Mouse (Mus musculus) intestine, embryonic 16.5 days (tissue): ENCODE measurements around the gene Nrcam. TPM values are rescaled to one million over a fixed set of nuclear protein-coding genes. Genes with fewer than 3 reads are reported as not detected.
"Not testable (repeated sequence)": the region's sequence is repeated elsewhere in the genome, so short reads cannot be mapped to it uniquely, and the experiment has no call there.

Experiments used
- ATAC-seq: fragments of 200-750 bp; cut with Nextera tagmentation; 2 replicates; pipeline ENCODE4 v1.8.0; 2017; ENCODE audit warnings: moderate TSS enrichment, moderate library complexity
- H3K27ac ChIP-seq: fragments of 300-500 bp; sonication (generic); 2 replicates; pipeline ENCODE4 v1.5.1; 2014; ENCODE audit warnings: mild to moderate bottlenecking, low read length
- H3K27me3 ChIP-seq: fragments of 300-500 bp; sonication (generic); replicated peaks from 2 replicates; pipeline ENCODE4 v1.6.1; 2014; ENCODE audit warnings: low read length, control low read depth, mixed read lengths; ENCODE audit not compliant: control insufficient read depth, insufficient read depth
- H3K36me3 ChIP-seq: fragments of 300-500 bp; sonication (generic); 2 replicates; pipeline ENCODE4 v1.6.1; 2014; ENCODE audit warnings: low read length, control low read depth; ENCODE audit not compliant: control insufficient read depth, insufficient read depth
- H3K4me1 ChIP-seq: fragments of 300-500 bp; sonication (generic); 2 replicates; pipeline ENCODE4 v1.6.1; 2014; ENCODE audit warnings: low read length, control low read depth, mixed read lengths; ENCODE audit not compliant: control insufficient read depth, insufficient read depth
- H3K4me2 ChIP-seq: fragments of 300-500 bp; sonication (generic); 2 replicates; pipeline ENCODE4 v1.6.1; 2014; ENCODE audit warnings: low read depth, low read length, control low read depth
- H3K4me3 ChIP-seq: fragments of 300-500 bp; sonication (generic); 2 replicates; pipeline ENCODE4 v1.5.1; 2014; ENCODE audit warnings: mild to moderate bottlenecking, low read length
- H3K9ac ChIP-seq: fragments of 300-500 bp; sonication (generic); 2 replicates; pipeline ENCODE4 v1.6.1; 2014; ENCODE audit warnings: low read depth, low read length
- H3K9me3 ChIP-seq: fragments of 300-500 bp; sonication (generic); 2 replicates; pipeline ENCODE4 v1.6.1; 2016; ENCODE audit warnings: low read length, control low read depth; ENCODE audit not compliant: control insufficient read depth
- whole genome bisulfite sequencing: fragments of 180-500 bp; shearing (Covaris S2); extraction: QIAGEN DNeasy Blood & Tissue Kit; methylation state at CpG from one replicate; pipeline ENCODE4 v1.1.7; 2014; 5-methylcytosine and 5-hydroxymethylcytosine counted together
- polyA plus RNA-seq: library from polyadenylated mRNA; unstranded; fragments of >200 nt; fragmentation: Nextera tagmentation; extraction: Ambion mirVana; gene quantifications from 2 replicates; pipeline ENCODE4 v1.2.1, GENCODE M21; 2015

Gene Nrcam
- polyA plus RNA-seq: 2.6 and 3.6 TPM in 2 replicates

DNA sequence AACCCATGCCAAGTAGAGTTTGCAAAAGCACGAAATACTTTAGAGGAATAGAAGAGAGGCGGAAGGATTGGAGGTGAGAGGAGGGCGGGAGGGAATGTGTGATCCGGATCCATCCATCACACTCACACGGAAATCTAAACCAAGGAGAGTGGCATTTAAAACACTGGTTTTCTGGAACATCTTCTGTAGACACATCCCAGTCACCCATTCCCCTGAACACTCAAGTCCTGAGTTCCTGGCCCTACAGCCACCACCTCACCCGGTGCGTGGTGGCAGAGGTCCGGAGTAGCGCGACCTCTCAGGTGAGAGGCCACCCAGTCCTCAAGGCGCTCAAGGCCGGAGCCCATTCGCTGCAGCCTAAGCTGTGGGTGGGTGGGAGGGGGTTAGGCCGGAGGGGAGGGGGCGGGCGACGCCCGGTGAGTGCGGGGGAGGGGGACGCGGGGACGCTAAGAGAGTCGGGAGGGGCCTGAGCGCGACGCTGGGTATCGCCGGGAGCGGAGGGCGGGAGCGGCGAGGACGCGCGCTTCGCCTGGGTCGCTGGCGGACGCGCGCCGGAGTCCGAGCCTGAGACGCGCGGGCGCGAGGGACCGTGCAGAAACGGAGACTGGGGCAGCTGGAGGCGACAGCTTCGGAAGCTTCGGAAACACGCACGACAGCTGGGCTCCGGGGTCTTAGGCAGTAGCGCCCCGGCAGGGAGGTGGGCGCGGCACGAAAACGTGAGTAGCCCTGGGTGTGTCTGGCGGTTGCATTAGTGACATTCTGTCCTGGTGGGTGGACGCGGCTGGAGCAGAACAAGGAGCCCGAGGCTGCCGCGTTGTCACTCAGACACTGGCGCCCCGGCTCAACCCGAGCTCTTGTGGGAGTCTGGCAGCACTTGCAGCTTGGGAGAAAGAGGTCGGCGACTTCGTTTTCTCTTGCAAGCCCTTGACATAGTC is at the start of gene Nrcam:
Nrcam (plus strand) TSS at position 505 of the 935 bp plus-strand sequence.
- Histone ChIP-seq H3K27me3 (peaks cover 15% of the 10 kb centered on the region; the same call in 1 of the 2 replicates), H3K36me3 (no peaks in the 10 kb centered on the region), H3K4me1 (peaks cover 13% of the 10 kb centered on the region), H3K4me2 (peak within 1 kb of the TSS; percentile 98), H3K9me3 (no peaks in the 10 kb centered on the region), H3K27ac (no peak within 1 kb of the TSS), H3K4me3 (peak within 1 kb of the TSS; percentile 70), H3K9ac (peak within 1 kb of the TSS; percentile 66)
- 4% methylated on average over 63 of the region's 74 CpGs for WGBS
- peak; percentile 83 for ATAC-seq

- not testable (repeated sequence) for H3K9me3 ChIP-seq, H3K27me3 ChIP-seq, H3K4me1 ChIP-seq, H3K4me3 ChIP-seq, H3K27ac ChIP-seq, H3K9ac ChIP-seq, H3K4me2 ChIP-seq, H3K36me3 ChIP-seq
- peak; percentile 39; the same call in 1 of the 2 replicates for ATAC-seq
- WGBS: 54% methylated on average over 2 of the region's 2 CpGs
Measured at GRCm38 (mm10) chr12:44280147-44280546, 48.5 kb upstream of the Nrcam start.

GRCm38 (mm10) chr12:44281534-44281933 is 47.2 kb upstream of the Nrcam start:
- WGBS: 63% methylated on average over 3 of the region's 3 CpGs
- H3K36me3 ChIP-seq: 0 out of 2 replicates have a peak, but pooled peaks cover 2% of the 10 kb centered on the region
- H3K27me3 ChIP-seq: no peaks in the 10 kb centered on the region
- ATAC-seq: peak; percentile 90
- H3K27ac ChIP-seq: no peak overlapping the region
- no peaks in the 10 kb centered on the region; the same call in 1 of the 2 replicates for H3K4me1 ChIP-seq
- H3K9ac ChIP-seq: no peak overlapping the region
- no peak overlapping the region for H3K4me3 ChIP-seq
- no peaks in the 10 kb centered on the region for H3K9me3 ChIP-seq
- H3K4me2 ChIP-seq: no peak overlapping the region

DNA sequence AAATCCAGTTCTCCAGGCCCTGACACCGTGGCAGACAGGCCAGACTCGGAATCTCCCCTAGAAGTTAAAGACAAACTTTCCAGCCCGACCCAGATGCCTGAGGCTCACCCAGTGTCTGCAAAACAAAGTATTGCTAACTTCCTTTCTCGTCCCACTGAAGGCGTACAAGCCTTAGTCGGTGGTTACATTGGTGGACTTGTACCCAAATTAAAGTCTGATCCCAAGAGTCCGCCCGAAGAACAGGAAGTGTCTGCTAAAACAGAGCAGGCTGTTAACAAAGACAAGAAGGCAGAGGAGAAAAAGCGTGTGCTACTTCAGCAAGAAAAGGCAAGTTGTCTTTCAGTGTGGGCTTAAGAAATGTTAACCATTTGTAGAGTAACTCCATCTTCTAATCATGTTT is 45.3 kb upstream of the Nrcam start:
- ATAC-seq: no peak

DNA sequence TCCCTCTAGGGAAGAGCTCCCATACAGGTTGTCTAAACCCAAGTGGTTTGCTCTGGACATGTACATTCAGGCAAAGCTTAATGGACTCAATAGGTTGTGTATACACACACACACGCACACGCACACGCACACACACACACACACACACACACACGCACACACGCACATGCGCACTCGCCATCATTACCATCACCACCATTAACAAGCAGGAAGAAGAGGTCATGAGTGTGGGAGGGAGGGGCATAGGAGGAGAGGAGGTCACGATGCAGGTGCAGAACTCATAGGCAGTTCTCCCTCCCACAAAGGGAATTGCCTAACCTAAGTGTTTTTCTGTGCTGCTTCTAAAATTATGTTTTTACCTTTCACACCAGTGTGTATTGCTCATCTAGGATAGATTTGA is 41.7 kb upstream of the Nrcam start:
- Histone ChIP-seq H3K4me3 (no peak overlapping the region), H3K4me1 (no peaks in the 10 kb centered on the region), H3K36me3 (0 out of 2 replicates have a peak, but pooled peaks cover 5% of the 10 kb centered on the region), H3K4me2 (no peak overlapping the region), H3K27me3 (no peaks in the 10 kb centered on the region), H3K27ac (no peak overlapping the region), H3K9me3 (no peaks in the 10 kb centered on the region), H3K9ac (no peak overlapping the region)
- WGBS: 93% methylated on average over 8 of the region's 8 CpGs
- no peak for ATAC-seq

More for the DNA sequence above, 45.3 kb upstream of the Nrcam start:
- no peaks in the 10 kb centered on the region for H3K27me3 ChIP-seq
- H3K36me3 ChIP-seq: 0 out of 2 replicates have a peak, but pooled peaks cover 2% of the 10 kb centered on the region
- WGBS: 61% methylated on average over 9 of the region's 9 CpGs
- no peaks in the 10 kb centered on the region; the same call in 1 of the 2 replicates for H3K4me1 ChIP-seq
- H3K9me3 ChIP-seq: no peaks in the 10 kb centered on the region
- H3K27ac ChIP-seq: no peak overlapping the region
- no peak overlapping the region for H3K9ac ChIP-seq
- H3K4me3 ChIP-seq: no peak overlapping the region
- H3K4me2 ChIP-seq: no peak overlapping the region

GRCm38 (mm10) chr12:44292281-44292680 is 36.4 kb upstream of the Nrcam start:
- Histone ChIP-seq H3K4me2 (no peak overlapping the region), H3K36me3 (0 out of 2 replicates have a peak, but pooled peaks cover 2% of the 10 kb centered on the region), H3K9ac (no peak overlapping the region), H3K27ac (no peak overlapping the region), H3K4me1 (no peaks in the 10 kb centered on the region), H3K4me3 (no peak overlapping the region), H3K27me3 (no peaks in the 10 kb centered on the region), H3K9me3 (no peaks in the 10 kb centered on the region)
- ATAC-seq: no peak

DNA sequence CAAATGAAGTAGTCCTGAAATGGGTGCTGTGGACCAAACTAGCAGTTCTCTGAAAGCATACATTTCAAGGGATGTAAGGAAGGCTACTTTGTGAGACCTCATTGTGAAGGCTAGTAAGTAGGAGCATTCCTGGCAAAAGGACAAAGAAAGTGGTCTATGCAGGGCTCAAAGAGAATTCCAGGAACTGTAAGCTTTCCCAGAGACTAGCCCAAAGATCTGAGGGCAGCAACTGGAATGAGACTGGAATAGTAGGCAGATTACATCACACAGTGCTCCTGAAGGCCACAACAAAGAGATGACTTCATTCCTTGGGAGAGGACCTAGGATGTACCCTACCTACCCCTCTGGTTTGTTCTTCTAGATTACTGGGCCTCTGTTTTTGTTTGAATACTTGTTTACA is 27.9 kb upstream of the Nrcam start:
- no peaks in the 10 kb centered on the region for H3K4me1 ChIP-seq
- no peak for ATAC-seq
- no peak overlapping the region for H3K4me3 ChIP-seq
- no peak overlapping the region for H3K9ac ChIP-seq
- no peaks in the 10 kb centered on the region for H3K27me3 ChIP-seq
- no peak overlapping the region for H3K4me2 ChIP-seq
- H3K36me3 ChIP-seq: no peaks in the 10 kb centered on the region
- H3K9me3 ChIP-seq: no peaks in the 10 kb centered on the region
- no peak overlapping the region for H3K27ac ChIP-seq

GRCm38 (mm10) chr12:44304012-44304411 is 24.7 kb upstream of the Nrcam start:
- ATAC-seq: no peak
- 88% methylated on average over 1 of the region's 1 CpGs for WGBS
- H3K9me3 ChIP-seq: no peaks in the 10 kb centered on the region

DNA sequence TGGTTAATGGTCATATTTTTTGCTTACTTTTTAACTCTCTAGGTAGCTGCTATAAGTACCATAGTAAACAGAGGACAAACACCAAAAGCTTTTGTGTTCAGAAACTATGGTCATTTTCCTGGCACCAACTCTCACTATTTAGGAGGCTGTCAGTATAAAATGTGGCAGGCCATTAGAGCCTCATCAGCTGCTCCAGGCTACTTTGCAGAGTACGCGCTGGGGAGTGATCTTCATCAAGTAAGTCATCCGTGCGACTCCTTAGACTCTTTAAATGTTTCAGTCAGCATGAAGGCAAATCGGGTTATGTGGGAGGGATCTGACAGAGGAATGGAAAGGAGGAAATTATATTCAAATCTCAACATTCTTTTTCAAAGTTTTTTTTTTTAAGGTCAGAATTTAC is 23.8 kb upstream of the Nrcam start:
- no peaks in the 10 kb centered on the region for H3K36me3 ChIP-seq
- WGBS: 85% methylated on average over 5 of the region's 5 CpGs
- H3K9ac ChIP-seq: no peak overlapping the region
- no peak overlapping the region for H3K4me3 ChIP-seq
- no peak for ATAC-seq
- H3K4me1 ChIP-seq: no peaks in the 10 kb centered on the region
- H3K27me3 ChIP-seq: no peaks in the 10 kb centered on the region
- H3K27ac ChIP-seq: no peak overlapping the region
- no peaks in the 10 kb centered on the region for H3K9me3 ChIP-seq
- no peak overlapping the region for H3K4me2 ChIP-seq

More at GRCm38 (mm10) chr12:44304012-44304411, 24.7 kb upstream of the Nrcam start:
- H3K36me3 ChIP-seq: no peaks in the 10 kb centered on the region
- no peak overlapping the region for H3K4me3 ChIP-seq
- no peak overlapping the region for H3K4me2 ChIP-seq
- H3K4me1 ChIP-seq: no peaks in the 10 kb centered on the region
- no peaks in the 10 kb centered on the region for H3K27me3 ChIP-seq
- H3K27ac ChIP-seq: no peak overlapping the region
- H3K9ac ChIP-seq: no peak overlapping the region
